Mouse (Mus musculus): ENCODE data around the gene Gpr33.

DNA sequence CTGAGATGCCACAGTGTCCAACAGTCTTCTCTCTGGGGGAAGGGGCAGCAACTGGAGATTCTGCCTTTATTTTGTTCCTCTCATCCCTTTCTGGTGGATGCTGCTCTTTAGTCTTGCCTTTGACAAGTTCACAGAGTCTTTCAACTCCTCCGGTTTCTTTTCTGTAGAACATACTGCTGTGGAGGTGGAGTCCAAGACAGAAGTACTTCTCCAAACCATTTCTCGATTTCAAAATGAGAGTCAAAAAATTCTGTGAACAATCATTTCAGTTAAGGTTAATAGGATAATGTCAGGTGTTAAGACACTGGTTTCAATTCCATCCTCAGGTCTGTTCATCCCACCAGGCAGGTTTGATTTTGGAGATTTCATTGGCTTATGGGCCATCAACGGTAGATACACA, at the start of gene Gpr33:
- no peak for TF ChIP-seq POLR2A (IDR thresholded peaks at IDR 0.05; ENCODE audit: insufficient read depth, low read length)
- TF ChIP-seq CTCF (IDR thresholded peaks at IDR 0.05; ENCODE audit: low read depth, low read length) = no peak
- TF ChIP-seq EP300 (IDR thresholded peaks at IDR 0.05; ENCODE audit: insufficient read depth, low read depth, low read length) = no peak
